Mouse (Mus musculus): ENCODE data around the gene Trpm4. TPM values are rescaled to one million over a fixed set of nuclear protein-coding genes. Genes with fewer than 3 reads are reported as not detected.

The Trpm4 gene
- 15.2 and 15.4 TPM in 2 replicates for polyA plus RNA-seq (2016; fragmentation: Nextera tagmentation; extraction: Ambion mirVana)

DNA sequence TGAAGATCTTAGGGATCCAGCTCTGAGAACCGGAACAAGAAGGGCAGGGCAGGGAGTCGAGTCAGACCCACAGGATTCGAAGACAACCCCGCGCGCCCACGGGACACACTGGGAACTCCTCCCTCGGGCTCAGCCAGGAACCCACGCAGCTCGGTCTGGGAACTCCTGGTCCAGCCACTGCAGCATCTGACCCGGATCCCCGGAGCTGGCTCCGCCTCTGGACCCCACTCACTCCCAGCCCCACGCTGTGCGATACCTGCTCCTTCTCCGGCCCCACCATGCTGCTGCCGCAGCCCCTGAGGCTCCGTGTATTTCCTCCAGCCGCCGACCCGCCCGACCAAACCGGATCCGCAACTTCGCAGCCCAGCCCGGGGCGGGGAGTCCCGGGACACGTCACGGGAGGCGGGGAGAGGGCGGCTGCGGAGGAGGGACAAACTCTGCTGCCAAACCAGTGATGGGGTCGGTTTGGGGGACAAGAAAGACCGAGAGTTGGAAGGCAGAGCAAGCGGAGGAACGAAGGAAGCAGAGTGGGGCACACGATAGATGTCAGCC lies at the start of gene Trpm4:
TSS of gene Trpm4 (minus strand) at position 350 of the 552 bp plus-strand sequence.
- Histone ChIP-seq H3K9me3 (replicated peaks) (0 out of 2 replicates have a peak, but pooled peaks cover 3% of the 10 kb centered on the region), H3K4me2 (peak within 1 kb of the TSS; percentile 78), H3K36me3 (peaks cover 6% of the 10 kb centered on the region; the same call in 1 of the 2 replicates), H3K27ac (ENCODE audit: poor library complexity, severe bottlenecking) (peak within 1 kb of the TSS; percentile 95), H3K27me3 (replicated peaks) (0 out of 2 replicates have a peak, but pooled peaks cover 4% of the 10 kb centered on the region), H3K4me1 (replicated peaks) (peaks cover 69% of the 10 kb centered on the region), H3K9ac (peak within 1 kb of the TSS; percentile 85), H3K4me3 (peak within 1 kb of the TSS; percentile 77)
- ATAC-seq (ENCODE audit: insufficient number of reproducible peaks, low FRiP score) = peak; percentile 70
- WGBS = under 1% methylated on average over 38 of the region's 38 CpGs

DNA sequence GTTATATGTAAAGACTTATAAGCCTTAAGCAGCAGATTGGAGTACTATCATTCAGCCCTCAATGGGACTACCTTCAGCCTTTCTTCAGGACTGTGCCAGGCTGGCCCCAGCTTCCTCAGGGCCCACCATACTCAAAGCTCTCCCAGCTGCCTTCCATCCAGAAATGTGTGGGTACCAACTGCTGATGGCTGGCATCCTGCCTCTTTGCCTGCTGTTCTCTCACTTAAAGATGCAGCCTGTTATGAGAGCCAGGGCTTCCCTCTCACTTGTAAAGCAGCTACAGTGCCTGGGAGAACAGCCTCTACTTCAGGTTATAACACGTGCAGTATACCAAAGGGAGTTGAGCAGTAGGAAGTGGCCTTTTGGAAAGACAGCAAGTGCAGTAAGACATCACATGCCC lies 42.5 kb upstream of the Trpm4 start:
- Histone ChIP-seq H3K36me3 (peaks cover 82% of the 10 kb centered on the region), H3K9me3 (replicated peaks) (no peaks in the 10 kb centered on the region), H3K4me2 (no peak overlapping the region), H3K4me1 (replicated peaks) (peaks cover 6% of the 10 kb centered on the region), H3K27ac (ENCODE audit: poor library complexity, severe bottlenecking) (no peak overlapping the region), H3K9ac (no peak overlapping the region), H3K27me3 (replicated peaks) (no peaks in the 10 kb centered on the region), H3K4me3 (no peak overlapping the region)
- 82% methylated on average over 1 of the region's 1 CpGs for WGBS
- no peak for ATAC-seq (ENCODE audit: insufficient number of reproducible peaks, low FRiP score)

DNA sequence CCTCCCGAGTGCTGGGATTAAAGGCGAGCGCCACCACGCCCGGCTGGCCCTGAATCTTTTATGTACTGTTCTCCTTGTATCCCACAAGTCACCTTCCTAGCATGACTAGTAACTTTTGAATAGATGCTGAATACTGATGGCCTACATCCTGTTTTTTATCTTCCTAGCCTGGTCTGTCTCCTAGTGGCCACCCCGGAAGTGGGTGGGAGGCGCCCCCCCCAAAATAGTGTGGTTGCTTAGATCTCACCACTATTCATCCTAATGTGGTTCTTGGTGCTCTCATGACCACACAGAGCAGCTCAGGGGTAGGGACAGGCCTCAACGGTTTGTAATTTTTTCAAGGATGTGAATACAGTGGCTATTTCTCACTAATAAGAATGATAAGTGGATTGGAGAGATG lies 41.0 kb upstream of the Trpm4 start:
- WGBS = 92% methylated on average over 8 of the region's 8 CpGs
- ATAC-seq (ENCODE audit: insufficient number of reproducible peaks, low FRiP score) = no peak

DNA sequence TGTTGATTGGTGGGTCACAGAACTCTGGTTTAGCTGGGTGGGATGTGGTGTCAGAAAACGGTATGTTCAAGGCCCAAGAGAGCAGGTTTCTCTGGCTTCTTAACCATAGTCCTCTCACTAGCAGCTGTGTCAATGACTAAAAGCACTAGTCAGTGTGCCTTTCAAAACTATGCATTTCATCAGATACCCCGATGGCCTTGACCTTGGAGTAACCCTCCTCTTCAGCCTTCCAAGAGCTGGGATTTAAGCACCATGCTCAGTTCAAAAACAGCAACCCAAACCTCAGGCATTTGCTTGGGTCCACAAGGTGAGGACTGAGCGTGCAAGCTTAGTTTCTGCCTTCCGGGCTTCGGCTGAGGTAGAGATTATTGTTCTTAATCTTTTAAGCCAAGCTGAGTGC lies 38.8 kb upstream of the Trpm4 start:
- Histone ChIP-seq H3K4me2 (no peak overlapping the region), H3K27me3 (replicated peaks) (peaks cover 22% of the 10 kb centered on the region), H3K4me1 (replicated peaks) (peaks cover 23% of the 10 kb centered on the region), H3K9me3 (replicated peaks) (no peaks in the 10 kb centered on the region), H3K36me3 (peaks cover 45% of the 10 kb centered on the region), H3K27ac (ENCODE audit: poor library complexity, severe bottlenecking) (no peak overlapping the region), H3K9ac (no peak overlapping the region), H3K4me3 (no peak overlapping the region)
- ATAC-seq (ENCODE audit: insufficient number of reproducible peaks, low FRiP score) = no peak
- WGBS = 70% methylated on average over 5 of the region's 5 CpGs

More for the DNA sequence above, 41.0 kb upstream of the Trpm4 start:
- no peak overlapping the region for H3K4me3 ChIP-seq
- H3K9me3 ChIP-seq (replicated peaks) = no peaks in the 10 kb centered on the region
- no peak overlapping the region for H3K4me2 ChIP-seq
- H3K27me3 ChIP-seq (replicated peaks) = peaks cover 4% of the 10 kb centered on the region
- H3K36me3 ChIP-seq = peaks cover 68% of the 10 kb centered on the region
- no peak overlapping the region for H3K27ac ChIP-seq (ENCODE audit: poor library complexity, severe bottlenecking)
- no peak overlapping the region for H3K9ac ChIP-seq
- peaks cover 16% of the 10 kb centered on the region for H3K4me1 ChIP-seq (replicated peaks)

DNA sequence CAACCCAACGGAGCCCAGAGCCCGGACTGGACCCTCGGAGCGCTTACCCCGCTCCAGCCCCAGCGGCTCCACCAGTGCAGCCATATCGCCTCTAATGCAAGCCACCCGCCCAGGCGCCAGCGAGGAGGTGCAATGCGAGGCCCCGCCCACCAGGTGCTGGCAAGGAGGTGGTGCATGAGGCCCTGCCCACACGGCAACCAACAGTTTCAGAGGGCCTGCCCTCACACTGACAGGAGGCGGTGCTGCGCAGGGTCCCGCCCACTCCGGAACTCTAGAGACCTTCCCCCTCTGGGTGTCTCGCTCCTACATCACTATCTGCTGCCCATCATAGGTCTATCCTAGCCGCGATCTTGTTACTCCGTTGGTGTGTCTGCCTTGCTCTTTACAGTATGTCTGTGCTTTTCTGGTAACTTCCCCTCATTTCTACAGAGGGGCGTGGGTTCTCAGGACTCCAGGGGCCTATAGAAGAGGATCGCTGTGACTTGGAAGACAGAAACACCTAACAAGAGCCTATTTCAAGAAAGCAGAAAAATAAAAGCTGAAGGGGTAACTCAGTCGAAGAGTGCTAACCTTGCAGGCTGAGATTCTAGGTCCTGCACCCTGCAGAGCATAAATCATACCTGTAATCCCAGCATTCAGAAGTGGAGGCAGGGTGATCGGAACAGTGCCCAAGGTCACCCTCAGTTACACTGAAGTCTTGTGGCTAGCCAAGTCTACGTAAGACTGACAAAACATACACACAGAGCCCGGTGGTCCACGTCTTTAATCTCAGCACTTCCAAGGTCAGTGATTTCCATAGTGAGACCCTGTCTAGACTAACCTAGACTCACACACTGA lies 37.1 kb upstream of the Trpm4 start, which contains the start of gene Lin7b:
TSS of gene Lin7b (minus strand) at position 109 of the 837 bp plus-strand sequence.
- H3K9ac ChIP-seq = peak within 1 kb of the TSS; percentile 65
- no peaks in the 10 kb centered on the region for H3K9me3 ChIP-seq (replicated peaks)
- peaks cover 28% of the 10 kb centered on the region for H3K36me3 ChIP-seq
- H3K4me2 ChIP-seq = peak within 1 kb of the TSS; percentile 90
- peak within 1 kb of the TSS; percentile 53 for H3K4me3 ChIP-seq
- no peak within 1 kb of the TSS for H3K27ac ChIP-seq (ENCODE audit: poor library complexity, severe bottlenecking)
- ATAC-seq (ENCODE audit: insufficient number of reproducible peaks, low FRiP score) = peak; percentile 70
- WGBS = 9% methylated on average over 28 of the region's 28 CpGs
- H3K4me1 ChIP-seq (replicated peaks) = peaks cover 34% of the 10 kb centered on the region
- peaks cover 32% of the 10 kb centered on the region for H3K27me3 ChIP-seq (replicated peaks)

DNA sequence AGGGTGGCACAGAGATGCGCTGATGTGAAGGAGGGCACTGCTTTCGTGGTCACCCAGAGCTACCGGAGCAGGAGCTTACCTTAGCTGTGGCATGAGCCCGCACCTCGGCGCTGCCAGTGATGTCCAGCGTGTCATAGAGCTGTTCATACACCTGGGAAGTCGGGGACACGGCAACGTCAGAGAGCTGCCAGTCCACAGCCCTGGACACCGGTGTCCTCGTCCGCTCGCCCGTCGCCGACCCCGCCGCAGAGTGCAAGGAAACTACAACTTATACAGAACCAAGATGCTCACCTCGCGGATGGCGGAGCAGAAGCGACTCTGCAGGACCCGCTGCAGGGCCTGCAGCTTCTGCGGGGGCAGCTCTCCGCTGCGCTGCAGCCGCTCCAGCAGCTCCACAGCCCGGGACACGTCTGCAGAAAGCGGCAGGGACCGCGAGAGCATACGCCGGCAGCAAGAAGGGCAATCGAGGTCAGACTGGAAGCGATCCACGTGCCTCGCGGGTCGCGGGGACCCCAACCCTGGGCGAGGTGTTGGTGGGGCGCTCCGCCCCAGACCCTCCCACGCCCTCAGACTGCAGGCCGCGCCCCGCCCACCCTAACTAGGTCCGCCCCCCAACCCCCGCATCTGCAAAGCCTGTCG lies 36.4 kb upstream of the Trpm4 start:
- peaks cover 22% of the 10 kb centered on the region for H3K36me3 ChIP-seq
- 7% methylated on average over 51 of the region's 52 CpGs for WGBS
- no peak; the same call in 1 of the 2 replicates for ATAC-seq (ENCODE audit: insufficient number of reproducible peaks, low FRiP score)

DNA sequence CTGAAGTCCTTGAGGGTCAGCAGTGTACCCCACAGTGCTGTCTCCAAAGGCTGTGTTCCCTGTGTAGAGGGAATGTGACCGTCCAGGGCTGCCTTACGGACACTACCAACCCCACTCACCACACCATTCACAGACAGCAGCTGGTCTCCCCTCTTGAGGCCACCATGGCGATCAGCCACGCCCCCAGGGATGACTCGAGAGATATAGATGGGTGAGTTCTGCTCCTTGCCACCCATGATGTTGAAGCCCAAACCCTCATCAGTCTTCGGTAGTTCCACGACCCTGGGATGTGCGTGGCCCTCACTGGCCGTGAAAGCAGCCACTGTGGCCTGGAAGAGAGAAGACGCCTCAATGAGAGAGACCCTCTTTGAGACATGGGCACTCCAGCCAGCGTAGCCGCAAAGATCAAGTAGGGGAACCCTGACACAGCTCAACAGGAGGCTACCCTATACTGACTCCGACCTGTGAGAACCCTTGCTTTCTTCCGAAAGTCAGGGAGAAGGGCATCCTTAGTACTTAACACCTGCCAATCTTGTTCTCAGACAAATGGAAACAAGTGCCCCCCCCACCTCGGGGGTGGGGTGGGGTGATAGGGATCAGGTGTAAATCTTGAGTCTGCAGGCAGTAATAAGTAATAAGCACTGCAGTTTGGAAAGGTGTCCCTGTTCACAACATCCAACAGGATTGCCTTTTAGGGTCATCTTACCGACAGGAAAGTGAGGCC lies 35.6 kb upstream of the Trpm4 start:
- peaks cover 47% of the 10 kb centered on the region for H3K27me3 ChIP-seq (replicated peaks)
- H3K4me1 ChIP-seq (replicated peaks) = peaks cover 35% of the 10 kb centered on the region
- H3K9me3 ChIP-seq (replicated peaks) = no peaks in the 10 kb centered on the region
- H3K9ac ChIP-seq = peak overlapping the region; percentile 65; the same call in 1 of the 2 replicates
- 67% methylated on average over 16 of the region's 16 CpGs for WGBS
- no peak overlapping the region for H3K27ac ChIP-seq (ENCODE audit: poor library complexity, severe bottlenecking)
- ATAC-seq (ENCODE audit: insufficient number of reproducible peaks, low FRiP score) = no peak
- peaks cover 17% of the 10 kb centered on the region; the same call in 1 of the 2 replicates for H3K36me3 ChIP-seq
- no peak overlapping the region; the same call in 1 of the 2 replicates for H3K4me3 ChIP-seq
- H3K4me2 ChIP-seq = peak overlapping the region; percentile 90; the same call in 1 of the 2 replicates

More for the DNA sequence above, 36.4 kb upstream of the Trpm4 start:
- Histone ChIP-seq H3K27ac (ENCODE audit: poor library complexity, severe bottlenecking) (no peak overlapping the region), H3K27me3 (replicated peaks) (peaks cover 39% of the 10 kb centered on the region), H3K9me3 (replicated peaks) (no peaks in the 10 kb centered on the region), H3K9ac (peak overlapping the region; percentile 65), H3K4me1 (replicated peaks) (peaks cover 35% of the 10 kb centered on the region), H3K4me3 (peak overlapping the region; percentile 53), H3K4me2 (peak overlapping the region; percentile 90)

DNA sequence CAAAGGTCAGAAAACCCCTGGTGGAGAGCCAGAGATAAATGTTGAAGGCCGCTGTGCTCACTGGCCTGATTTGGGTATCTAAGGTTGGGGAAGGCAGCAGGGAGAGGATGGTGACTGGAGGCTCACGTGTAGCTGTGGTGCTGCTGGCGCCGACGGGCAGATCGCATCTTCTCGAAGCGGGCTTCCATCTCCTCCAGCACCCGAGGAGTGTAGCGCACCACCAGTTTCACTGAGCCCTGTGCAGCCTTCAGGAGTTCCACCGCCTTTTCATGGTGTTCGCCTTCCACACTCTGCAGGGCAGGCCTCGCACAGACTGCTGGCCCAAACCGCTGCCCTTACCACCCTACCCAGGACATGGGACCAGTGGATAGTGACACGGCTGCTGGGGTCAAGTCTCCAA lies 34.6 kb upstream of the Trpm4 start:
- H3K27me3 ChIP-seq (replicated peaks) = peaks cover 57% of the 10 kb centered on the region
- no peak overlapping the region for H3K27ac ChIP-seq (ENCODE audit: poor library complexity, severe bottlenecking)
- H3K9ac ChIP-seq = peak overlapping the region; percentile 77
- H3K4me3 ChIP-seq = no peak overlapping the region; the same call in 1 of the 2 replicates
- peak overlapping the region; percentile 99 for H3K4me2 ChIP-seq
- no peak for ATAC-seq (ENCODE audit: insufficient number of reproducible peaks, low FRiP score)
- no peaks in the 10 kb centered on the region for H3K9me3 ChIP-seq (replicated peaks)
- WGBS = 74% methylated on average over 15 of the region's 15 CpGs
- peaks cover 35% of the 10 kb centered on the region for H3K4me1 ChIP-seq (replicated peaks)
- peaks cover 8% of the 10 kb centered on the region; the same call in 1 of the 2 replicates for H3K36me3 ChIP-seq

DNA sequence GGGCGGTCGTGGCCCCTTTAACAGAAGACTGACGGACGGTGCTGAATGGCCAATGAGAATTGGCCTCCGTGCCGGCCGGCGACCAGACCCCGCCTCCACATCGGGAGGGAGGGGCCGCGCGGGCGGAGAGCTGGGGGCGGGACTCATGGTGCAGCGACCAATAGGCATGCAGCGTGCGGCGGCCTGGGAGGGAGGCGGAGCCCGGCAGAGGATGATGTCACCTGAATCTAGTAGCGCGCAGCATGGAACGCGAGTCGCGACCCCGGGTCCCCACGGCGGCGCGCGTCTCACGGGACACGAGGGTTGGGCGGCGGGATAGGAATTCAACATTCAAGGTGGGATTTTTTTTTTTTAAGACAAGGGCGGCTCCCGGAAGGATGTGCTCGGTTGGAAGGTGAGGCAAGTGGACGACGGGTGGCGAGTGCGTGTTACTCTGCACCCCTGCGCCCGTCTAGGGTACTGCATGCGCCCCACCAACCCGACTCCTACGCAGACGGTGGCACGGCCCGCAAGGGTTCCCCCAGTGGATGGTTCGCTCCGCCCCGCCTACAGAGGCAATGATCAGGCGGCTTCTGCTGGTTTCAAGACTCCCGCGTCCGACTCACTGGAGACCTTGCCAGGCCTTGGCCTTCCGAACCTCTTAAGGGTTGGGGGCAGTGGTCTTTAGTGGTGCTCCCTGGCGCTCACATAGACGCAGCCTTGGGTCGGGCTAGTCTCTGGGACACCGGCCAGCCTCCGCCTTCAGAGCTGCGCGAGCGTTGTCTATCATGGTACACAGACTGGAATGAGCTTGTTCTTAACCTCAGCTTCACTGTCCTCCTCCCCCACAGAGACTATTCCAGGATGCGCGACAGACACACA lies 33.7 kb upstream of the Trpm4 start:
- WGBS = under 1% methylated on average over 70 of the region's 70 CpGs
- peak overlapping the region; percentile 66 for H3K4me3 ChIP-seq
- peaks cover 67% of the 10 kb centered on the region for H3K27me3 ChIP-seq (replicated peaks)
- peak overlapping the region; percentile 99 for H3K4me2 ChIP-seq
- H3K9me3 ChIP-seq (replicated peaks) = no peaks in the 10 kb centered on the region
- H3K27ac ChIP-seq (ENCODE audit: poor library complexity, severe bottlenecking) = no peak overlapping the region
- peaks cover 35% of the 10 kb centered on the region for H3K4me1 ChIP-seq (replicated peaks)
- H3K9ac ChIP-seq = peak overlapping the region; percentile 77
- peak; percentile 91 for ATAC-seq (ENCODE audit: insufficient number of reproducible peaks, low FRiP score)
- 0 out of 2 replicates have a peak, but pooled peaks cover 3% of the 10 kb centered on the region for H3K36me3 ChIP-seq

DNA sequence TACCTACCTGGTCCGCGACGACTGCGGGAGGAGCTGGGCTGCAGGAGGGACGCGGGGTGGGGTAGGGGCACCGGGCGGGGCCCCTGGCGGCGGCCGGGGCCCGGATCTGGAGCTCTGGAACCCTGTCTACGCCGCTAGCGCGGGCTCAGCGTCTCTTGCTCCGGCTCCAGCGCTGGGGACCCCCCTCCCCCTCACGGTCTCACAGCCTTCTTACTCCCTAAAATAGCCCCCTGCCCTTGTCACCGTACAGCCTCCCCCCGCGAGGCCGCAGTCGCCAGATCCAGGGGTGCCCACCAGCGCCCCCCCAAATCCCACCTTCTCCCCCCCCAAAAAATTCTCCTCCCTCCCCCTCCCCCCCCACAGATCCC lies 33.1 kb upstream of the Trpm4 start, which contains the start of gene Ppfia3:
TSS of gene Ppfia3 (minus strand) at position 368 of the 368 bp plus-strand sequence.
- Histone ChIP-seq H3K9ac (peak within 1 kb of the TSS; percentile 77), H3K4me2 (peak within 1 kb of the TSS; percentile 99), H3K4me1 (replicated peaks) (peaks cover 38% of the 10 kb centered on the region), H3K27me3 (replicated peaks) (peaks cover 73% of the 10 kb centered on the region), H3K27ac (ENCODE audit: poor library complexity, severe bottlenecking) (no peak within 1 kb of the TSS), H3K9me3 (replicated peaks) (no peaks in the 10 kb centered on the region), H3K36me3 (no peaks in the 10 kb centered on the region), H3K4me3 (peak within 1 kb of the TSS; percentile 66)
- 0 out of 2 replicates have a peak, but pooled peaks have one; percentile 5 for ATAC-seq (ENCODE audit: insufficient number of reproducible peaks, low FRiP score)
- WGBS = under 1% methylated on average over 25 of the region's 26 CpGs

Measured in heart, embryonic 12.5 days (tissue).